Mouse (Mus musculus) bone marrow macrophage, adult 2 months (primary cell): ENCODE data around the gene Katnal1.

Experiments used
- CTCF ChIP-seq: IDR thresholded peaks from 2 replicates; pipeline ENCODE4 v1.5.1; 2012; ENCODE audit warnings: low read depth, mild to moderate bottlenecking, low read length, moderate library complexity
- POLR2A ChIP-seq: IDR thresholded peaks from 2 replicates; pipeline ENCODE4 v1.6.1; 2012; ENCODE audit warnings: mild to moderate bottlenecking, low read depth, low read length, borderline replicate concordance

DNA sequence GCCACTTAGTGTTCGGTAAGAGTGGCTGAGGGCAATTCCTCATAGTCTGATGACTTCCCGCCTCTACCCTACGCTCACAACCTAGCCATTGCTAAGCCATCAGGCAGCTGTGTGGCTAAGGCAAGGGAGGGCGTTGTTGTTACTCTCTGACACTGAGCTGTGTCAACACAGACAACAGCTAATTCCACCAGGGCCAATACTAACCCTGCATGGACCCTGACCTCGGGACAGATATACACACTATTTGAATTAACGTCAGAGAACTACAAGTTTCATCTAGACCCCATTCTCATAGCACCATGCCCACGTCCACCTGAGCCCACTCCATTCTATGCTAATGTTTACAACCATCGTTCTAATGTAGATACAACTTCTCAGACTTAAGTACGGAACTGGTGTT, 5.1 kb downstream of the Katnal1 start:
- TF ChIP-seq POLR2A (no peak), CTCF (no peak)
